ENCODE assay signal across 17 mouse cellular contexts in the genomic region with DNA sequence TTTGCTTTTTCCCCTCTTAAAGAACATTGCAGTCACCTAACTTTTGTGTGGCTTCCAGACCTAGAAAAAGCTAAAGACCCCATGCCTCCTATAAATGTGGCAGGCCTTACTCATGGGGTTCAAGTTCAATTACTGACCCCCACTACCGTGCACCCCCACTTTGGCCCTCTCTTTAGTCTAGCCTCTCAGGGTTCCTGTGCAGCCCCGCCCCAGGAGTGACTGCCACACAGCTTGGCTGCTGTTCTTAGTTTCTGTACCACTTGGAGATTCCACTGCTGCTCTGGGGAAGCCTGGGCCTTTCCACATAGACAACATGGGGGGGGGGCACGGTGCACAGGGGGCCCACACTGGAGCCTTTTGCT.
DNase-seq lines count a peak whose midpoint lies in the region; ATAC-seq and TF ChIP-seq lines count a peak whose summit lies in the region.
"Had no signal": no experiment of that assay in that cellular context is flagged by ENCODE, and none has a peak within 500 bp of the region (broad histone marks: within the 10 kb centered on the region; RNA-seq: fewer than 3 reads in every experiment).

No protein-coding gene starts in this region.

- H3K27ac ChIP-seq in gastrocnemius, adult 2 months = peak overlapping the region; percentile 84
- peak overlapping the region; percentile 59 for H3K27ac ChIP-seq in heart, embryonic 15.5 days
- H3K27ac ChIP-seq in lung, postnatal 0 days (ENCODE audit: low read length) = peak overlapping the region; percentile 66; the same call in 1 of the 2 replicates
- peak overlapping the region; percentile 74 for H3K27ac ChIP-seq in stomach, postnatal 0 days (replicated peaks)
- H3K27ac ChIP-seq: forebrain, embryonic 12.5 days had no signal

- H3K4me1 ChIP-seq in heart, embryonic 15.5 days (replicated peaks) = peaks cover 34% of the 10 kb centered on the region
- H3K4me1 ChIP-seq in lung, postnatal 0 days (ENCODE audit: insufficient read depth, low read depth, low read length) = peaks cover 8% of the 10 kb centered on the region
- no peaks in the 10 kb centered on the region for H3K4me1 ChIP-seq in stomach, postnatal 0 days (replicated peaks; ENCODE audit: control insufficient read depth, insufficient read depth)
- H3K4me1 ChIP-seq: forebrain, embryonic 12.5 days had no signal

- DNase-seq in gastrocnemius, adult 2 months = no peak
- DNase-seq in gastrocnemius, postnatal 4 days (ENCODE audit: low spot score in 2 of 2) = no peak
- DNase-seq in heart, adult 9 months (ENCODE audit: low spot score in 2 of 2) = no peak
- DNase-seq in lung, postnatal 0 days (ENCODE audit: low spot score) = no peak
- no peak for DNase-seq in lung, postnatal 4 days
- no peak for DNase-seq in stomach, postnatal 0 days (ENCODE audit: low spot score)
- no peak for DNase-seq in embryo, embryonic 11 days
- DNase-seq: cerebellum, adult 11-12 months; cerebellum, postnatal 14 days; kidney, postnatal 25 days; liver; thymus, adult 18-20 months; thymus, postnatal 4 days had no signal

- H3K36me3 ChIP-seq in heart, embryonic 15.5 days = peaks cover 24% of the 10 kb centered on the region
- peaks cover 24% of the 10 kb centered on the region for H3K36me3 ChIP-seq in lung, postnatal 0 days (ENCODE audit: insufficient read depth, low read length)
- peaks cover 15% of the 10 kb centered on the region; the same call in 1 of the 2 replicates for H3K36me3 ChIP-seq in stomach, postnatal 0 days (ENCODE audit: control insufficient read depth, insufficient read depth, low read length)

- no peak for TF ChIP-seq CTCF in gastrocnemius, adult 2 months (IDR thresholded peaks at IDR 0.05)
- no peak for TF ChIP-seq CTCF in lung, postnatal 0 days (IDR thresholded peaks at IDR 0.05)
- TF ChIP-seq CTCF in stomach, postnatal 0 days (IDR thresholded peaks at IDR 0.05; ENCODE audit: low read depth) = no peak

- ATAC-seq in heart, embryonic 15.5 days (replicated peaks; ENCODE audit: insufficient number of reproducible peaks, insufficient read depth, low FRiP score, low read depth) = no peak
- 0 out of 2 replicates have a peak, but pooled peaks have one; percentile 15 for ATAC-seq in lung, postnatal 0 days
- ATAC-seq in stomach, postnatal 0 days (ENCODE audit: low FRiP score, low TSS enrichment) = no peak; the same call in 1 of the 2 replicates
- ATAC-seq: CD4-positive, CD25-positive, alpha-beta regulatory T cell, adult 4 months had no signal

- 61% methylated on average over 3 of the region's 3 CpGs for whole genome bisulfite sequencing in heart, embryonic 15.5 days
- 67% methylated on average over 3 of the region's 3 CpGs for WGBS in lung, postnatal 0 days
- 66% methylated on average over 3 of the region's 3 CpGs for WGBS in stomach, postnatal 0 days

- H3K9me3 ChIP-seq in heart, embryonic 15.5 days (replicated peaks) = no peaks in the 10 kb centered on the region
- no peaks in the 10 kb centered on the region for H3K9me3 ChIP-seq in lung, postnatal 0 days (ENCODE audit: low read length)
- no peaks in the 10 kb centered on the region for H3K9me3 ChIP-seq in stomach, postnatal 0 days (ENCODE audit: control insufficient read depth, low read length)
- H3K9me3 ChIP-seq: forebrain, embryonic 12.5 days had no signal

- no peak overlapping the region for H3K4me3 ChIP-seq in gastrocnemius, adult 2 months
- H3K4me3 ChIP-seq in heart, embryonic 15.5 days = no peak overlapping the region
- H3K4me3 ChIP-seq in lung, postnatal 0 days (ENCODE audit: low read depth, low read length) = no peak overlapping the region
- no peak overlapping the region for H3K4me3 ChIP-seq in stomach, postnatal 0 days (ENCODE audit: low read depth, low read length)
- H3K4me3 ChIP-seq: forebrain, embryonic 12.5 days had no signal

- H3K9ac ChIP-seq in heart, embryonic 15.5 days = no peak overlapping the region
- no peak overlapping the region for H3K9ac ChIP-seq in lung, postnatal 0 days (replicated peaks; ENCODE audit: low read depth)
- H3K9ac ChIP-seq in stomach, postnatal 0 days (ENCODE audit: low read length) = 0 out of 2 replicates have a peak overlapping the region, but pooled peaks have one; percentile 18
- H3K9ac ChIP-seq: forebrain, embryonic 12.5 days had no signal

- H3K27me3 ChIP-seq in heart, embryonic 15.5 days = no peaks in the 10 kb centered on the region
- H3K27me3 ChIP-seq in lung, postnatal 0 days (replicated peaks; ENCODE audit: insufficient read depth, low read length) = no peaks in the 10 kb centered on the region
- H3K27me3 ChIP-seq in stomach, postnatal 0 days (ENCODE audit: control insufficient read depth, insufficient read depth, low read length) = no peaks in the 10 kb centered on the region
- H3K27me3 ChIP-seq: forebrain, embryonic 12.5 days; Patski had no signal

- no peak overlapping the region for H3K4me2 ChIP-seq in heart, embryonic 15.5 days
- H3K4me2 ChIP-seq in lung, postnatal 0 days (replicated peaks; ENCODE audit: low read depth, low read length) = no peak overlapping the region
- H3K4me2 ChIP-seq in stomach, postnatal 0 days (replicated peaks; ENCODE audit: low read depth) = no peak overlapping the region
- H3K4me2 ChIP-seq: forebrain, embryonic 12.5 days had no signal

- intact Hi-C loops in gastrocnemius, adult 2 months (cut with DNase I) = no loop called here

- no peak for TF ChIP-seq EP300 in lung, postnatal 0 days (IDR thresholded peaks at IDR 0.05)
- no peak for TF ChIP-seq EP300 in stomach, postnatal 0 days (optimal IDR thresholded peaks at IDR 0.05)
